Mouse (Mus musculus): ENCODE measurements at regions not wholly inside any gene's neighbourhood (a gene's known extent, or its start where the extent isn't known, plus 50 kb on each side); places are given as distances from the start of the nearest gene placed in this dataset.

DNA sequence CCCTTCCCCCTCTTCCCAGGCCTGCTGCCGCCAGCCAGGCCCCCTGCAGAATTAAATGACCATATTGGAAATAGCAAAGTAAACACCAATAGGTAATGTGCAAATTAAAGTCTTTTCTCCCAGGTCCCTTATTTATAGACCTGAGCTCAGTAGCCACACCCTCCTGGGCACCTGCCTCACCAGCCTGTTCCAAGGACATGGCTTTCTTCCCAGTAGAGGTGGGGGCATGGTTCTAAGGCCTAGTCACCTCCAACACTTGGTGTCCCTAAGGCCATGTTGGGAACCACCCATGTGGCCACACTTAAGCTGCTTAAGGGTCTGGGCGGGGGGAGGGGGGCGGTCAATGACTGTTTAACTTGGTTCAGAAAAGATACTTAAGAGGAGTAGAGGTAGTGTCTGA lies 121.9 kb downstream of the Vegfa start:
- Histone ChIP-seq H3K9ac (replicated peaks; ENCODE audit: low read depth, low read length) (no peak overlapping the region), H3K27ac (ENCODE audit: low read length) (no peak overlapping the region), H3K27me3 (ENCODE audit: control insufficient read depth, insufficient read depth, low read length) (no peaks in the 10 kb centered on the region), H3K4me1 (ENCODE audit: control insufficient read depth, insufficient read depth, low read length) (no peaks in the 10 kb centered on the region), H3K4me3 (ENCODE audit: low read depth, low read length) (no peak overlapping the region), H3K36me3 (ENCODE audit: control insufficient read depth, insufficient read depth, low read length) (no peaks in the 10 kb centered on the region), H3K4me2 (replicated peaks; ENCODE audit: low read depth, low read length) (no peak overlapping the region), H3K9me3 (ENCODE audit: control insufficient read depth, low read depth, low read length) (no peaks in the 10 kb centered on the region)
- WGBS, result 79% methylated on average over 3 of the region's 3 CpGs
- ATAC-seq (ENCODE audit: insufficient number of reproducible peaks, insufficient read depth, low FRiP score, low read depth), result no peak

GRCm38 (mm10) chr17:45907587-45907986 lies 124.6 kb downstream of the Vegfa start:
- 66% methylated on average over 11 of the region's 11 CpGs for WGBS
- Histone ChIP-seq H3K4me2 (replicated peaks; ENCODE audit: low read depth, low read length) (no peak overlapping the region), H3K27ac (ENCODE audit: low read length) (no peak overlapping the region), H3K9ac (replicated peaks; ENCODE audit: low read depth, low read length) (no peak overlapping the region), H3K27me3 (ENCODE audit: control insufficient read depth, insufficient read depth, low read length) (no peaks in the 10 kb centered on the region), H3K4me3 (ENCODE audit: low read depth, low read length) (no peak overlapping the region), H3K4me1 (ENCODE audit: control insufficient read depth, insufficient read depth, low read length) (no peaks in the 10 kb centered on the region), H3K36me3 (ENCODE audit: control insufficient read depth, insufficient read depth, low read length) (no peaks in the 10 kb centered on the region), H3K9me3 (ENCODE audit: control insufficient read depth, low read depth, low read length) (no peaks in the 10 kb centered on the region)
- ATAC-seq (ENCODE audit: insufficient number of reproducible peaks, insufficient read depth, low FRiP score, low read depth), result no peak

DNA sequence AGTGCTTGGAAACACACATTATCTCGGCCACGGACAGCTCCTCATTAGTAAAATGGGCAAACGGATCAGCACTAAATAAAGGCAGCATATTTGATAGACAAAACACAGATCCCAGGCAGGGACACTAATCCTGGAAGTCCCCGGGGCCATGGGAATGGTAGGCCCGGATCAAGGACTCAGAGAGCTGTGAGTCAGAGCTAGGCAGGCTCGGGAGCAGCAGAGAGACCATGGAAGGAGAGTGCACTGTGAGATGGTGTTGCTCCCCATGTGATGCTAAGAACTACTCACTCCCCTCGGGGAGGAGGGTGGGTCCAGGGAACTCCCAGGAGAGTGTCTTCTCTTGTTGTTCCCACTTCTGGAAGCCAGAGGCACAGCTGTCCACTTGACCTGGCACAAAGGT lies 126.6 kb downstream of the Vegfa start:
- Histone ChIP-seq H3K9ac (replicated peaks; ENCODE audit: low read depth, low read length) (no peak overlapping the region), H3K36me3 (ENCODE audit: control insufficient read depth, insufficient read depth, low read length) (no peaks in the 10 kb centered on the region), H3K4me2 (replicated peaks; ENCODE audit: low read depth, low read length) (no peak overlapping the region), H3K4me3 (ENCODE audit: low read depth, low read length) (no peak overlapping the region), H3K4me1 (ENCODE audit: control insufficient read depth, insufficient read depth, low read length) (no peaks in the 10 kb centered on the region), H3K27me3 (ENCODE audit: control insufficient read depth, insufficient read depth, low read length) (no peaks in the 10 kb centered on the region), H3K9me3 (ENCODE audit: control insufficient read depth, low read depth, low read length) (no peaks in the 10 kb centered on the region), H3K27ac (ENCODE audit: low read length) (no peak overlapping the region)
- 60% methylated on average over 7 of the region's 7 CpGs for WGBS
- no peak for ATAC-seq (ENCODE audit: insufficient number of reproducible peaks, insufficient read depth, low FRiP score, low read depth)

GRCm38 (mm10) chr17:45904251-45904650 lies 127.9 kb downstream of the Vegfa start:
- no peak overlapping the region for H3K4me3 ChIP-seq (ENCODE audit: low read depth, low read length)
- no peaks in the 10 kb centered on the region for H3K4me1 ChIP-seq (ENCODE audit: control insufficient read depth, insufficient read depth, low read length)
- 71% methylated on average over 4 of the region's 4 CpGs for WGBS
- no peak overlapping the region for H3K4me2 ChIP-seq (replicated peaks; ENCODE audit: low read depth, low read length)
- no peak for ATAC-seq (ENCODE audit: insufficient number of reproducible peaks, insufficient read depth, low FRiP score, low read depth)
- no peaks in the 10 kb centered on the region for H3K27me3 ChIP-seq (ENCODE audit: control insufficient read depth, insufficient read depth, low read length)
- no peaks in the 10 kb centered on the region for H3K36me3 ChIP-seq (ENCODE audit: control insufficient read depth, insufficient read depth, low read length)
- no peak overlapping the region for H3K27ac ChIP-seq (ENCODE audit: low read length)
- H3K9ac ChIP-seq (replicated peaks; ENCODE audit: low read depth, low read length), result no peak overlapping the region
- H3K9me3 ChIP-seq (ENCODE audit: control insufficient read depth, low read depth, low read length), result peaks cover 1% of the 10 kb centered on the region; the same call in 1 of the 2 replicates

- no peak overlapping the region for H3K27ac ChIP-seq (ENCODE audit: low read length)
- 85% methylated on average over 9 of the region's 9 CpGs for WGBS
- H3K4me2 ChIP-seq (replicated peaks; ENCODE audit: low read depth, low read length), result no peak overlapping the region
- H3K36me3 ChIP-seq (ENCODE audit: control insufficient read depth, insufficient read depth, low read length), result no peaks in the 10 kb centered on the region
- H3K27me3 ChIP-seq (ENCODE audit: control insufficient read depth, insufficient read depth, low read length), result no peaks in the 10 kb centered on the region
- H3K4me1 ChIP-seq (ENCODE audit: control insufficient read depth, insufficient read depth, low read length), result no peaks in the 10 kb centered on the region
- H3K9ac ChIP-seq (replicated peaks; ENCODE audit: low read depth, low read length), result no peak overlapping the region
- no peak overlapping the region for H3K4me3 ChIP-seq (ENCODE audit: low read depth, low read length)
- peaks cover 4% of the 10 kb centered on the region; the same call in 1 of the 2 replicates for H3K9me3 ChIP-seq (ENCODE audit: control insufficient read depth, low read depth, low read length)
- ATAC-seq (ENCODE audit: insufficient number of reproducible peaks, insufficient read depth, low FRiP score, low read depth), result no peak
Observed at GRCm38 (mm10) chr17:45903294-45903693, 128.9 kb downstream of the Vegfa start.

DNA sequence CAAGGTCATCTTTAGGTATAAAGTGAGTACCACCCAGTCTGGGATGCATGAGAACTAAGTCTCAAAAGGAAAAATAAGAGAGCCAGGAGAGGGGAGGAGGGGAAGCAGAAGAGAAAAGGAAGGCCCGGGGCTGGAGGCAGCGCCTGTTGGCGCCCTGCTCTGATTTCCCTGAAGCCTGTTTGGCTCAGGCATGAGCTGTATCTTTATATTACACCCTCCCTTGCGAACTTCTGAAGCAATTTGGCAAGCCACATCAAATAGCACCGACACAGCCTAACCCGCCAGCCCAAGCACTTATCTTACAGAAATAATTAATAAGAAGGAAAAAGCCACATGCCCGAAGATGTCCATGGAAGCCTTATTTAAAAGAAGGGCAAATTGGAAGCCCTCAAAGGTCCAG lies 129.5 kb downstream of the Vegfa start:
- Histone ChIP-seq H3K9ac (replicated peaks; ENCODE audit: low read depth, low read length) (no peak overlapping the region), H3K27me3 (ENCODE audit: control insufficient read depth, insufficient read depth, low read length) (no peaks in the 10 kb centered on the region), H3K4me2 (replicated peaks; ENCODE audit: low read depth, low read length) (no peak overlapping the region), H3K4me3 (ENCODE audit: low read depth, low read length) (no peak overlapping the region), H3K36me3 (ENCODE audit: control insufficient read depth, insufficient read depth, low read length) (no peaks in the 10 kb centered on the region), H3K27ac (ENCODE audit: low read length) (no peak overlapping the region), H3K4me1 (ENCODE audit: control insufficient read depth, insufficient read depth, low read length) (no peaks in the 10 kb centered on the region), H3K9me3 (ENCODE audit: control insufficient read depth, low read depth, low read length) (peaks cover 4% of the 10 kb centered on the region; the same call in 1 of the 2 replicates)
- ATAC-seq (ENCODE audit: insufficient number of reproducible peaks, insufficient read depth, low FRiP score, low read depth), result no peak
- WGBS, result 91% methylated on average over 7 of the region's 7 CpGs

GRCm38 (mm10) chr17:45896922-45897302 lies 135.3 kb downstream of the Vegfa start:
- Histone ChIP-seq H3K9ac (replicated peaks; ENCODE audit: low read depth, low read length) (no peak overlapping the region), H3K4me2 (replicated peaks; ENCODE audit: low read depth, low read length) (no peak overlapping the region), H3K36me3 (ENCODE audit: control insufficient read depth, insufficient read depth, low read length) (no peaks in the 10 kb centered on the region), H3K4me3 (ENCODE audit: low read depth, low read length) (no peak overlapping the region), H3K4me1 (ENCODE audit: control insufficient read depth, insufficient read depth, low read length) (0 out of 2 replicates have a peak, but pooled peaks cover 3% of the 10 kb centered on the region), H3K27me3 (ENCODE audit: control insufficient read depth, insufficient read depth, low read length) (no peaks in the 10 kb centered on the region), H3K27ac (ENCODE audit: low read length) (no peak overlapping the region), H3K9me3 (ENCODE audit: control insufficient read depth, low read depth, low read length) (peaks cover 4% of the 10 kb centered on the region; the same call in 1 of the 2 replicates)
- 76% methylated on average over 4 of the region's 4 CpGs for WGBS
- ATAC-seq (ENCODE audit: insufficient number of reproducible peaks, insufficient read depth, low FRiP score, low read depth), result no peak

GRCm38 (mm10) chr17:45896142-45896921 lies 135.8 kb downstream of the Vegfa start:
- Histone ChIP-seq H3K4me2 (replicated peaks; ENCODE audit: low read depth, low read length) (no peak overlapping the region), H3K4me1 (ENCODE audit: control insufficient read depth, insufficient read depth, low read length) (0 out of 2 replicates have a peak, but pooled peaks cover 3% of the 10 kb centered on the region), H3K4me3 (ENCODE audit: low read depth, low read length) (no peak overlapping the region), H3K36me3 (ENCODE audit: control insufficient read depth, insufficient read depth, low read length) (no peaks in the 10 kb centered on the region), H3K27me3 (ENCODE audit: control insufficient read depth, insufficient read depth, low read length) (no peaks in the 10 kb centered on the region), H3K9ac (replicated peaks; ENCODE audit: low read depth, low read length) (no peak overlapping the region), H3K27ac (ENCODE audit: low read length) (no peak overlapping the region), H3K9me3 (ENCODE audit: control insufficient read depth, low read depth, low read length) (peaks cover 4% of the 10 kb centered on the region; the same call in 1 of the 2 replicates)
- ATAC-seq (ENCODE audit: insufficient number of reproducible peaks, insufficient read depth, low FRiP score, low read depth), result no peak
- WGBS, result 58% methylated on average over 12 of the region's 12 CpGs

GRCm38 (mm10) chr17:45894166-45894565 lies 138.0 kb downstream of the Vegfa start:
- 89% methylated on average over 5 of the region's 5 CpGs for WGBS
- Histone ChIP-seq H3K4me1 (ENCODE audit: control insufficient read depth, insufficient read depth, low read length) (0 out of 2 replicates have a peak, but pooled peaks cover 3% of the 10 kb centered on the region), H3K9me3 (ENCODE audit: control insufficient read depth, low read depth, low read length) (peaks cover 2% of the 10 kb centered on the region; the same call in 1 of the 2 replicates), H3K27me3 (ENCODE audit: control insufficient read depth, insufficient read depth, low read length) (no peaks in the 10 kb centered on the region), H3K4me3 (ENCODE audit: low read depth, low read length) (no peak overlapping the region), H3K9ac (replicated peaks; ENCODE audit: low read depth, low read length) (no peak overlapping the region), H3K36me3 (ENCODE audit: control insufficient read depth, insufficient read depth, low read length) (no peaks in the 10 kb centered on the region), H3K27ac (ENCODE audit: low read length) (no peak overlapping the region), H3K4me2 (replicated peaks; ENCODE audit: low read depth, low read length) (no peak overlapping the region)
- ATAC-seq (ENCODE audit: insufficient number of reproducible peaks, insufficient read depth, low FRiP score, low read depth), result no peak
